8 mouse cellular contexts compared by ENCODE assay signal in the genomic region with DNA sequence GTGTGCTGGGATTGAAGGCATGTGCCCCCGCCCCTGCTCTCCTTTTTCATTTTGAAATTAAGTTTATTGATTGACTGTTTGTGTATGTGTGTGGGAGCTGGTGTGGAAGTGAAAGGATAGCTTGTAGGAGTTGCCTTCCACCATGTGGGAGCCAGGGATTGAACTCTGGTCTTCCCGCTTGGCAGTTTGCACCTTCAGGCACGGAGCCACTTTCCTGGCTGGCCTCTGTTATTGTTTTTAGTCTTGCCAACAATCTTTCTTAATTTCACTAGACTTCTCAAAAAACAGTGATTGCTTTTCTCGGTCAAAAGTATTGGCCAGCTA. TPM values are rescaled to one million over a fixed set of nuclear protein-coding genes. Genes with fewer than 3 reads are reported as not detected.
A peak's percentile ranks its signal among the peaks of the same experiment; 100 is the strongest.
DNase-seq lines count a peak whose midpoint lies in the region; ATAC-seq lines count a peak whose summit lies in the region.

No protein-coding gene starts in this region.

- no peaks in the 10 kb centered on the region for H3K9me3 ChIP-seq in heart, embryonic 12.5 days (replicated peaks)
- no peaks in the 10 kb centered on the region for H3K9me3 ChIP-seq in embryonic facial prominence, embryonic 10.5 days
- no peaks in the 10 kb centered on the region for H3K9me3 ChIP-seq in intestine, embryonic 14.5 days (ENCODE audit: control insufficient read depth, low read length)
- H3K9me3 ChIP-seq in midbrain, embryonic 12.5 days, result no peaks in the 10 kb centered on the region

- peaks cover 7% of the 10 kb centered on the region; the same call in 1 of the 2 replicates for H3K4me1 ChIP-seq in heart, embryonic 12.5 days (replicated peaks)
- H3K4me1 ChIP-seq in embryonic facial prominence, embryonic 10.5 days, result peaks cover 23% of the 10 kb centered on the region
- H3K4me1 ChIP-seq in intestine, embryonic 14.5 days (replicated peaks; ENCODE audit: control insufficient read depth, insufficient read depth, low read length), result no peaks in the 10 kb centered on the region; the same call in 1 of the 2 replicates
- H3K4me1 ChIP-seq in midbrain, embryonic 12.5 days, result peaks cover 11% of the 10 kb centered on the region; the same call in 1 of the 2 replicates

- no peak overlapping the region for H3K27ac ChIP-seq in heart, embryonic 12.5 days (ENCODE audit: poor library complexity, severe bottlenecking)
- 0 out of 2 replicates have a peak overlapping the region, but pooled peaks have one; percentile 90 for H3K27ac ChIP-seq in embryonic facial prominence, embryonic 10.5 days (replicated peaks)
- no peak overlapping the region for H3K27ac ChIP-seq in intestine, embryonic 14.5 days (ENCODE audit: low read depth)
- H3K27ac ChIP-seq in midbrain, embryonic 12.5 days (replicated peaks), result no peak overlapping the region

- WGBS in heart, embryonic 12.5 days, result 70% methylated on average over 4 of the region's 4 CpGs
- 82% methylated on average over 4 of the region's 4 CpGs for WGBS in embryonic facial prominence, embryonic 10.5 days
- WGBS in intestine, embryonic 14.5 days, result 74% methylated on average over 4 of the region's 4 CpGs
- 79% methylated on average over 4 of the region's 4 CpGs for WGBS in midbrain, embryonic 12.5 days

- no peak overlapping the region for H3K9ac ChIP-seq in heart, embryonic 12.5 days
- no peak overlapping the region for H3K9ac ChIP-seq in intestine, embryonic 14.5 days (ENCODE audit: low read length)
- H3K9ac ChIP-seq in midbrain, embryonic 12.5 days (replicated peaks), result peak overlapping the region; percentile 68; the same call in 1 of the 2 replicates

- peak overlapping the region; percentile 75 for H3K4me2 ChIP-seq in heart, embryonic 12.5 days
- peak overlapping the region; percentile 64 for H3K4me2 ChIP-seq in intestine, embryonic 14.5 days (ENCODE audit: low read length)
- peak overlapping the region; percentile 74 for H3K4me2 ChIP-seq in midbrain, embryonic 12.5 days (replicated peaks)

- no peak for DNase-seq in heart, adult 9 months (ENCODE audit: low spot score in 2 of 2)
- DNase-seq in embryonic facial prominence, embryonic 10.5 days (ENCODE audit: low spot score), result no peak
- no peak for DNase-seq in intestine, embryonic 14.5 days (ENCODE audit: low spot score)
- no peak for DNase-seq in cerebellum, adult 9-10 months
- no peak for DNase-seq in left cerebral cortex, adult 9 months (ENCODE audit: low spot score in 2 of 2)

- no peaks in the 10 kb centered on the region for H3K27me3 ChIP-seq in heart, embryonic 12.5 days (replicated peaks)
- H3K27me3 ChIP-seq in embryonic facial prominence, embryonic 10.5 days (replicated peaks; ENCODE audit: low read depth, poor library complexity, severe bottlenecking), result no peaks in the 10 kb centered on the region
- no peaks in the 10 kb centered on the region for H3K27me3 ChIP-seq in intestine, embryonic 14.5 days (replicated peaks; ENCODE audit: control insufficient read depth, insufficient read depth, low read length)
- H3K27me3 ChIP-seq in midbrain, embryonic 12.5 days, result peaks cover 4% of the 10 kb centered on the region; the same call in 1 of the 2 replicates

- no peaks in the 10 kb centered on the region for H3K36me3 ChIP-seq in heart, embryonic 12.5 days
- no peaks in the 10 kb centered on the region for H3K36me3 ChIP-seq in embryonic facial prominence, embryonic 10.5 days (replicated peaks)
- no peaks in the 10 kb centered on the region for H3K36me3 ChIP-seq in intestine, embryonic 14.5 days (ENCODE audit: control insufficient read depth, insufficient read depth, low read length)
- H3K36me3 ChIP-seq in midbrain, embryonic 12.5 days, result no peaks in the 10 kb centered on the region

- no peak for ATAC-seq in heart, embryonic 12.5 days (ENCODE audit: insufficient number of reproducible peaks, low FRiP score)
- no peak for ATAC-seq in intestine, embryonic 14.5 days (replicated peaks; ENCODE audit: low FRiP score, low TSS enrichment, low read depth)
- ATAC-seq in midbrain, embryonic 12.5 days (ENCODE audit: low FRiP score, low read depth), result no peak
- ATAC-seq in frontal cortex, adult (ENCODE audit: low TSS enrichment), result no peak

- H3K4me3 ChIP-seq in heart, embryonic 12.5 days, result peak overlapping the region; percentile 51
- H3K4me3 ChIP-seq in embryonic facial prominence, embryonic 10.5 days, result peak overlapping the region; percentile 65
- H3K4me3 ChIP-seq in intestine, embryonic 14.5 days (ENCODE audit: low read depth, low read length), result peak overlapping the region; percentile 44; the same call in 1 of the 2 replicates
- peak overlapping the region; percentile 53; the same call in 1 of the 2 replicates for H3K4me3 ChIP-seq in midbrain, embryonic 12.5 days

RNA-seq across cellular contexts. Expression of a gene that starts 35.9 kb away (rescaled TPM):
- polyA plus RNA-seq in heart, embryonic 12.5 days (2016; fragmentation: Nextera tagmentation; extraction: Ambion mirVana), result 3.5 and 3.7 TPM in 2 replicates
- 3.9 and 4.2 TPM in 2 replicates for polyA plus RNA-seq in embryonic facial prominence, embryonic 10.5 days (2016; fragmentation: Nextera tagmentation; extraction: Ambion mirVana)
- polyA plus RNA-seq in intestine, embryonic 14.5 days (2014; fragmentation: Nextera tagmentation; extraction: Ambion mirVana), result 3.8 and 4.3 TPM in 2 replicates
- 3.0 and 3.5 TPM in 2 replicates for polyA plus RNA-seq in midbrain, embryonic 12.5 days (2016; fragmentation: Nextera tagmentation; extraction: Ambion mirVana)
